Mouse (Mus musculus) ES-E14 (cell line): Measurements from ENCODE around the gene Spag4.

Experiments
- CHD2 ChIP-seq: IDR thresholded peaks from 2 replicates; pipeline ENCODE4 v1.6.1; 2014; ENCODE audit warnings: mild to moderate bottlenecking, low read depth, low read length, inconsistent platforms
- HCFC1 ChIP-seq: IDR thresholded peaks from 2 replicates; pipeline ENCODE4 v1.6.1; 2012; ENCODE audit warnings: low read length, inconsistent platforms, borderline replicate concordance; ENCODE audit not compliant: insufficient read depth
- MAFK ChIP-seq: IDR thresholded peaks from 2 replicates; pipeline ENCODE4 v1.6.1; 2014; ENCODE audit warnings: mild to moderate bottlenecking, low read depth, low read length, inconsistent platforms; ENCODE audit not compliant: insufficient read depth
- ZC3H11A ChIP-seq: IDR thresholded peaks from 2 replicates; pipeline ENCODE4 v1.6.1; 2012; ENCODE audit warnings: low read depth, mild to moderate bottlenecking, inconsistent platforms, low read length, borderline replicate concordance
- ZNF384 ChIP-seq: IDR thresholded peaks from 2 replicates; pipeline ENCODE4 v1.6.1; 2012; ENCODE audit warnings: low read depth, low read length, inconsistent platforms

GRCm38 (mm10) chr2:156071236-156071635 lies 6.3 kb downstream of the Spag4 start:
- TF ChIP-seq ZNF384 (no peak), ZC3H11A (no peak), HCFC1 (no peak), CHD2 (no peak), MAFK (no peak)
